Mouse (Mus musculus): ENCODE data around the gene Dhx16. TPM values are rescaled to one million over a fixed set of nuclear protein-coding genes. Genes with fewer than 3 reads are reported as not detected.

Dhx16 gene
- 100 to 1,000 TPM; 127 to 137 TPM for total RNA-seq (2023)

DNA sequence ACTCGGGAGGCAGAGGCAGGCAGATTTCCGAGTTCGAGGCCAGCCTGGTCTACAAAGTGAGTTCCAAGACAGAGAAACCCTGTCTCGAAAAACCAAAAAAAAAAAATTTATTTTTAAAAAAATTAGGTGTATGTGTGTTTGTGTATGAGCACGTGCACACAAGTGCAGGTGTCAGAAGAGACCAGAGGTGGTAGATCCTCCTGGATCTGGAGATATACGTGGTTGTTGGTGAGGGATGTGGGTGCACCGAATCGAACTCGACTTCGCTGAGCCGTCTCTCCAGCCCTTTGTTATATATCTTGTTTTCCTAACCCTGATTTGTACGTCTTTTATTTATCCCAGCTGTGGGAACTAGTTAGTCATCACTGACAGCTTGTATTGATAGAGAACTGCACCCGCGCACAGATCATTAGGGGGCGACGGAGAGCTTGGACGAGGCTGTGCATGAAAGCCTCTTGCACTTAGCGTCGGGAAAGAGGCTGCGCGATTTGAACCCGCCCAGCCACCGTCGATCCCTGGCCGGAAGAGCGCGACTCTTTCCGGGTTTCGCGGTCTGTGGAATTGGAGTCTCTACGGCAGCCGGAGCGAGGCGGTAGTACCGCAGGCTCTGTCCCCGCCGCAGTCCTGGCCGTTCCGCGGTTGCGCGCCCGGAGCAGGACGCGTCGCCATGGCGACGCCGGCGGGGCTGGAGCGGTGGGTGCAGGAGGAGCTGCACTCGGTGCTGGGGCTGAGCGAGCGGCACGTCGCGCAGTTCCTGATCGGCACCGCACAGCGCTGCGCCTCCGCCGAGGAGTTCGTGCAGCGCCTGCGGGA lies at the start of gene Dhx16:
Gene Dhx16 (plus strand): TSS at position 575 of the 813 bp plus-strand sequence.

DNA sequence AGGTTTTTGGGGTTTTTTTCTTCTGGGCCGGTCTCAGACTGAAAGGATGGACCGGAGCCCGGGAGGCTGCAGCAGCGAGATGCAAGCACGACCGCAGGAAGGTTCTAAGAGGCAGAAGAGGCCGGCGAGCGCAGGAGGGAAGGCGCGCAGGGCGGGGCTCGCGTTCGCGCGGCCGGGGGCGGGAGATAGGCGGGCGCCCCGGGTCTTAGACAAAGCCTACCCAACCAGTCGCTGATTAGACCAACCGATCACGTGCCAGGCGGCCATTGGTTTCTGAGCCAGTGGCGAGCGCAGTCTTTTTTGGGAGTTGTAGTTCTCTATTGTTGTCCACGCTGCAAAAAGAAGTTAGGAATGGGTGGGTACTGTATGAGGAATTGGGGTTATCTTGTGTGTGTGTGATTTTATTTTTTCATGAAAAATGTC lies 41.5 kb upstream of the Dhx16 start, which contains the start of gene Tubb5:
Gene Tubb5 (minus strand): TSS at position 185 of the 423 bp plus-strand sequence.

DNA sequence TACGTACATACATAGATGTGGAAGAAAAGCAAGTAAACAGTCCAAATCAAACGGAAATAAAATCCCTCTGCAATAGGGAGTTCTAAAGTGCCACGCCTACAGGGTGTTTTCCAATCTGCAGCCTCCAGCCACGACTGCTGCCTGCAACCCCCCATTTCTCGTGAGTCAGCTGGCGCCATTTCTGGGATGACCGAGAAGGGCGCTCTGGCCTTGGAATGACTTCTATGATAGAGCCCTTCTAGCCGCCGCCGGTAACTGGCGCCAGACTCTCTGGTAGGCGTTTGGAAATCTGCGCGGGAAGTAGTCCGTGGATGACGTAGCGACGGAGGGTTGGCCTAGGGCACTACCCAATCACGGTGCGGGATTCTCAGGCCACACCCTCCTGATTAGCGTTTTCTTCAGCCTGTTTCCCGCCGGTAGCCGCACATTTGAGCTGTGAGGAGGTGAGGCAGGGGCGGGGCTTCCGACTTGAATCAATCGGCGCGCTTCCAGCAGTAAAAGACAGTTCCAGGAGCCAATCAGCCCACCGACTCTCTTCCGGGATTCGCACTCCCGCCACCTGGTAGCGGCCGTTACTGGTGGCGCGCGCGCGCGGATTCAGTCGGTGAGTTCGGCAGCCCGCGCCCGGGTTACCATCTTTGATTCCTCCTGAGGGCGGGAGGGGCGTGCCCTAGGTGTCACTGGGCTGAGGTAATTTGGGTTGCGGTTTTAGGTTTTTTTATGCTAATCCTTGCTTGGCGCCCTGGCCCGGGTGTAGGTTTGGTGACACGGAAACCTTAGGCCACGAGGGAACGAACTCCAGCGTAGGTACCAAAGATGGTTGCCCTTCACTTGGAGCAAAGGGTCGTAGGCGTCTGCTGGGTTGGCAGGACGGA lies 38.3 kb upstream of the Dhx16 start, which contains the start of gene Mdc1:
Gene Mdc1 (plus strand): TSS at position 440 of the 875 bp plus-strand sequence.

DNA sequence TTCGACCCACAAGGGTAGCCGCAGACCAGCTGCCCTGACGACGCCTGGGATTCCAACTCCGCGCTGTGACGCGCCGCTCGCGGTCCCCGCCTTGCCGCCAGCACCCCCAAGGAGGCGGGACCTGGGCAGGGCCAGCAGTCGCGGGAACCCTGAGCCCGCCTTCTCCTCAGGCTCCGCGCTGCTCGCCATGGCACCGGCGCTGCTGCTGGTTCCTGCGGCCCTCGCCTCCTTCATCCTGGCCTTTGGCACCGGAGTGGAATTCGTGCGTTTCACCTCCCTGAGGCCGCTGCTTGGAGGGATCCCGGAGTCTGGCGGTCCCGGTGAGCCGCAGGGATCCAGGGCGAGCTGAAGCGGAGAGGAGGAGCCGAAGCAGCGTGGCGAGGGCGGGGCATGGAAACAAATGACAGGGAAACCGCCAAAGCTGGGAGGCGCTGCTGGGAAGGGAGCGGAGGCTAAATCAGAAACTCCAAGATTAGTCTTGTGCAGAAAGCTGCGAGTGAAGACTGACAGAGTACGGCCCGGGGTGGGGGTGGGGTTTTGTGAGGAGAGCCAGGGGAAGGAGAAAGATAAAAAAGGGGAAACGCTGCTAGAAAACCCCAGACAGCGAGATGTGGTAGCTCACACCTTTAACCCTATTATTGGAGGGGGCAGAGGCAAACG lies 18.3 kb upstream of the Dhx16 start, which contains the start of gene Nrm:
Gene Nrm (plus strand): TSS at position 121 of the 660 bp plus-strand sequence.

DNA sequence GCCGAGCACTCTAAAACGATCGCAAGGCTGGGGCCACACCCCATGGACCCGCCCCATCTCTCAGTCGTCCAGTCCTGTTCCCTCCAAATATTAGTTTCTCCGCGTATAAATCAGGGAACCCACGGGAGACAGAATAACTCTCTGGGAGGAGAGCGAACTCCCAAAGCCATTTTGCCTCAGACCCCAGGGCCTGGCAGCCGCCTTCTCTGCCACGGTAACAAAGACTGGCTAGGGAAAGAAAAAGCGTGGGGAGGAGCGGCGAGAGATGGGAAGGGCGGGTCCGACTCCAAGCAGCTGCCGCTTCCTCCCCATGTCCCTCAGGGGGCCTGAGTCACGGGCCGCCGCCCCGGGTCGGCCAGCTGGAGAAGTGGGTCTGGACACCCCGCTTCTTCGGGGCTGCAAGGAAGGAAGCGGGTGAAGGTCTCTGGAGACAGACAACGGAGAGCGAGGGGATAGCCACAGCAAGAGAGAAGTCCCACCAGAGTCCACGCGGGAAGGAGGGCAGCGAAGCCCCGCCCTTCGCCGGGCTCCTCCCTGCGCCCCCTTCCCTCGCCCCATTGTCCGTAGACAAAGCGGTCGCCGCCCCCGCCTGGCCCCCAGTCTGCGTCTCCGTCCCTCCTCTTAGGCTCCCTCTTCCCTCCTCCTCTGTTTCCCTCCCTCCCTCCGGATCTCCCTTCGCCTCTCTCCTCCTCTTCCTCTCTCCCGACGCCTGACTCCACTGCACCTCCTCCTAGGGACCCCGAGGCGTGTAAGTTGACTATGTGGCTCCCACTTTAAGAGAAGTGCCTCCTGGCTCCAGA lies 13.9 kb upstream of the Dhx16 start, which contains the start of gene Ppp1r18:
Gene Ppp1r18 (plus strand): TSS at position 113 of the 800 bp plus-strand sequence.

DNA sequence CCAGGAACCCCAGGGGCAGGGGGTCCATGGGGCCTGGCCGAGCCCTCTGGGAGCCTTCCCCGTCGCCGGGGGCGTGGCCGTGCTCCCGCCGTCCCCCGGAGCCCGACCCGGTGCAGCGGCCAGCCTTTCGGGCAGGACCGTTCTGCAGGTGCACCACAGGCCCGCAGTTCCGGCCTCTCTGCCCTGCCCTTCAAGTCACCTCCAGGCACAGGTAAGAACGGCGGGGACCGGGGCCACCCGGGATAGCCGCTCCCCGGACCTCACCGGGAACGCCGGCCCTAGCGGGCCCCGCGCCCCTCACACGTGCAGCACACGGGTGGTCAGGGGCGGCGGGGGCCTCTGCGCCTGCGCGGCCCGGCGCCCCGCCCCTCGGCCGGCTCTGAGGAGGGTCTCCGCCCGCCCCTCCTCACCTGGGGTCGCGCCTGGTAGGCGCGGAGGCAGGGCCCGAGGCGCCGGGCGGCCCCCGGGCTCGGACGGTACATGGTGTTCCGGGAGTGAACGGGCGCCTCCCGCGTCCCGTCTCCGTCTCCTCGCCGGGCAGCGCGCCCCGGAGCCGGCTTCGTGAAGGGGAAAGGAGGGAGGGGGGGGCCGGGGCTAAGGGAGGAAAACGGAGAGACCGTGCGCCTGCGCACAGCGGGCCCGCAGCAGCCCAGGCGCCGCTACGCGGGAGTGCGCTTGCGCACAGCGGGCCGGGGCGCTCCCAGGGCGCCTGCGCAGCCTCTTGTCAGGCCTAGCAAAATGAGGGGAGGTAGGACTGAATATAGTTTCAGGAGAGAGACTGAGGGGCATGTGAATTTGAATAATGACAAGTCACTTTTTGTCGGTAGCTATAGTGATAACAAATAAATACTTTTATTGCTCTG lies 17.4 kb downstream of the Dhx16 start, which contains the start of gene 2310061I04Rik:
Gene 2310061I04Rik (minus strand): TSS at position 651 of the 863 bp plus-strand sequence.

DNA sequence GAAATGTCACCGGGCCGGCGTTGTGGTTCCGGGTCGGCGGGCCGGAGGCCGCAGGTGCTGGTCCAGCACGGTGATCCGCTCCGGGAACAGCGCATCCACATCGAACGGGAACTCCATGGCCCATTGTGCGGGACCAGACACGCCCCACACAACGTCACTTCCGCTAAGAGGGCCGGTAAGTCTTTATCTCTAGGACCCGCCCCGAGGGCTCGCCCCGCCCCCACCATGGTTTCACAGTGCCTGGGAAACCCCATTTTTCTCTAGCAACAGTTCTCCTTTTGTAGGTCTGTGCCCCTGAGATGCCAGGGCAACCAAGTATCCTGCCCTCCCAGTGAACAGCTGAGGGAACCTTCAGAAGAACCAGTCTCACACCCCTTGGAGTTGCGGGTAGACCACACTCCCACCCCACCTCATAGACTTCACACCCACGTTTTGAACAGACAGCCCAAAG lies 30.3 kb downstream of the Dhx16 start, which contains the start of gene Atat1:
Gene Atat1 (minus strand): TSS at position 157 of the 451 bp plus-strand sequence.

DNA sequence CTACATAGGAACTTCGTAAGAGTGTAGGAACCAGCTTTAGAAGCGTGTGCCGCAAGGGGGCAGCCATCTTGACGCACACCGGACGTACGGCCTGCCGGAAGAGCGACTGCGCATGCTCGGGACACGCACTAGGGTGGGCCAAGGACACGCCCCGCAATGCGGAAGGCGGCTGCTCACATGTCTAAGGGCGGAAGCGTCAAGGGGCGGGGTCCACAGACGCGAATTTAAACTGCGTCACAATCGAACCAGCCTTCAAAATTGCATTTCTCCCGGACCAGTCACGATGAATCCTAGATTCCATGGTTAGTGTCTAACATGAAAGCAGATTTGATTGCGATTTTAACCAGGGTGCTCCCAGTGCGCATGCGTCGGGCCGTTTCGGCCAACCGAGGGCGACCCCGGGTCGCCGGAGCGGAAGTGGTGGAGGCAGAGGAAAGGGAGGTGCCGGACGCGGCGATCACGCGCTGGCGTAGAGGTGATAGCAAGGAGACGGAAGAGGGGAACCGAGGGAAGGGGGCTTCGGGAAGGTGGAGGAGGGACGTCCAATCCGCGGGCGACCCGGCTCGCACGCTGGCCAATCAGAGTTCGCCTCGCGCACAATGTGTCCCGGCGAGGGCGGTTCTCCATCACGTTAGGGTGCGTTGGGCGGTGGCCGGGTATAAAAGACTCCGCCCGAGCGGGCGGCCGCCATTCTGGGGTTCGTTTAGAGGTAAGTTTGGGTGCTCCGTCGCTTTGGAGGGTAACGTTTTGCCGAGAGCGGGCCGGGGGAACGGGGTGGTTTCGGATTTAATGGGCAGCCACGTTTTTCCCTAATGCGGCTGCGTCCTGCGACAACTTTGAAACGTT lies 36.9 kb downstream of the Dhx16 start, which contains the start of the genes Mrps18b and Ppp1r10:
Gene Mrps18b (minus strand): TSS at position 93 of the 846 bp plus-strand sequence.
Gene Ppp1r10 (plus strand): TSS at position 138 of the 846 bp plus-strand sequence.

Other genes starting within 250 kb of the Dhx16 start
- not detected for gene Mucl3, start 236.1 kb upstream of the Dhx16 start, total RNA-seq (2023)
- gene Vars2, start 212.2 kb upstream of the Dhx16 start, total RNA-seq (2023): 10 to 100 TPM; 46.4 to 58.1 TPM
- 10 to 100 TPM; 16.1 to 23.9 TPM for gene Gtf2h4, start 206.1 kb upstream of the Dhx16 start, total RNA-seq (2023)
- under 1 TPM in 1 of 2 experiments, not detected in 1; 0.44 TPM for gene Ddr1, start 175.2 kb upstream of the Dhx16 start, total RNA-seq (2023)
- not detected for gene Ier3, start 58.1 kb upstream of the Dhx16 start, total RNA-seq (2023)
- 10 to 100 TPM; 19.9 to 23.4 TPM for gene Flot1, start 56.6 kb upstream of the Dhx16 start, total RNA-seq (2023)
- gene Tubb5, start 41.5 kb upstream of the Dhx16 start, total RNA-seq (2023): 100 to 1,000 TPM; 257 to 280 TPM
- gene Mdc1, start 38.3 kb upstream of the Dhx16 start, total RNA-seq (2023): 10 to 100 TPM; 83.9 to 84.1 TPM
- gene Nrm, start 18.5 kb upstream of the Dhx16 start, total RNA-seq (2023): 100 to 1,000 TPM in 1 of 2 experiments, 10 to 100 TPM in 1; 99.6 to 102 TPM
- gene Ppp1r18, start 14.2 kb upstream of the Dhx16 start, total RNA-seq (2023): 100 to 1,000 TPM; 217 to 237 TPM
- gene 2310061I04Rik, start 17.6 kb downstream of the Dhx16 start, total RNA-seq (2023): 10 to 100 TPM; 28.5 to 31.3 TPM
- 10 to 100 TPM; 20.6 to 26.6 TPM for gene Atat1, start 30.3 kb downstream of the Dhx16 start, total RNA-seq (2023)
- 10 to 100 TPM; 62.1 to 71.1 TPM for gene Mrps18b, start 36.6 kb downstream of the Dhx16 start, total RNA-seq (2023)
- 100 to 1,000 TPM; 193 to 197 TPM for gene Ppp1r10, start 36.6 kb downstream of the Dhx16 start, total RNA-seq (2023)
- 100 to 1,000 TPM; 117 to 132 TPM for gene Abcf1, start 89.9 kb downstream of the Dhx16 start, total RNA-seq (2023)
- gene Gnl1, start 100.0 kb downstream of the Dhx16 start, total RNA-seq (2023): 10 to 100 TPM; 74.8 to 75.1 TPM
- gene Prr3, start 100.4 kb downstream of the Dhx16 start, total RNA-seq (2023): 10 to 100 TPM; 73.2 to 83.1 TPM
- 10 to 100 TPM; 51.7 to 61.2 TPM for gene H2-T24, start 140.7 kb downstream of the Dhx16 start, total RNA-seq (2023)
- gene H2-T23, start 153.0 kb downstream of the Dhx16 start, total RNA-seq (2023): 100 to 1,000 TPM; 329 to 359 TPM
- gene H2-T22, start 162.9 kb downstream of the Dhx16 start, total RNA-seq (2023): 10 to 100 TPM; 85.3 to 96.3 TPM
- gene Gm6034, start 163.1 kb downstream of the Dhx16 start, total RNA-seq (2023): under 1 TPM; 0.47 to 0.78 TPM
- gene Gm11127, start 178.6 kb downstream of the Dhx16 start, total RNA-seq (2023): 10 to 100 TPM; 60.8 to 61.3 TPM
- 1 to 10 TPM; 1.2 to 1.9 TPM for gene Gm19684, start 241.9 kb downstream of the Dhx16 start, total RNA-seq (2023)
- gene Gm7030, start 249.6 kb downstream of the Dhx16 start, total RNA-seq (2023): 10 to 100 TPM; 11.2 to 17.6 TPM

All from B cell, adult 67 days (primary cell).